ENCODE assay signal across 8 mouse cellular contexts in genomic region chr4:63559127-63559697, GRCm38 (mm10). TPM values are rescaled to one million over a fixed set of nuclear protein-coding genes. Genes with fewer than 3 reads are reported as not detected.
A peak's percentile ranks its signal among the peaks of the same experiment; 100 is the strongest.
DNase-seq lines count a peak whose midpoint lies in the region; ATAC-seq and TF ChIP-seq lines count a peak whose summit lies in the region.

No protein-coding gene starts in this region.

- no peak for DNase-seq in layer of hippocampus, adult 2 months (ENCODE audit: low spot score in 2 of 2)
- DNase-seq in layer of hippocampus, postnatal 36 days = no peak
- no peak for DNase-seq in MN1 (ENCODE audit: low spot score)
- DNase-seq in layer of hippocampus, postnatal 10 days (ENCODE audit: low spot score in 2 of 2) = no peak
- DNase-seq in urinary bladder, postnatal 10 days (ENCODE audit: low spot score) = no peak

- peak overlapping the region; percentile 86 for H3K27ac ChIP-seq in layer of hippocampus, adult 2 months
- peak overlapping the region; percentile 84 for H3K27ac ChIP-seq in brown adipose tissue, adult 24 weeks (replicated peaks; ENCODE audit: low read depth, low read length)
- no peak overlapping the region for H3K27ac ChIP-seq in hindbrain, embryonic 16.5 days (ENCODE audit: low read depth, low read length)
- no peak overlapping the region for H3K27ac ChIP-seq in midbrain, embryonic 15.5 days

- H3K27me3 ChIP-seq in hindbrain, embryonic 16.5 days (replicated peaks; ENCODE audit: control insufficient read depth, insufficient read depth, low read length) = no peaks in the 10 kb centered on the region
- no peaks in the 10 kb centered on the region for H3K27me3 ChIP-seq in midbrain, embryonic 15.5 days (replicated peaks)

- peak overlapping the region; percentile 88 for H3K4me2 ChIP-seq in hindbrain, embryonic 16.5 days (ENCODE audit: low read length)
- peak overlapping the region; percentile 82 for H3K4me2 ChIP-seq in midbrain, embryonic 15.5 days

- H3K9ac ChIP-seq in hindbrain, embryonic 16.5 days (ENCODE audit: low read depth, low read length) = peak overlapping the region; percentile 84
- peak overlapping the region; percentile 63; the same call in 1 of the 2 replicates for H3K9ac ChIP-seq in midbrain, embryonic 15.5 days

- H3K4me1 ChIP-seq in brown adipose tissue, adult 24 weeks (ENCODE audit: control insufficient read depth, insufficient read depth, insufficient read length, low read length) = peaks cover 15% of the 10 kb centered on the region
- 0 out of 2 replicates have a peak, but pooled peaks cover 10% of the 10 kb centered on the region for H3K4me1 ChIP-seq in hindbrain, embryonic 16.5 days (ENCODE audit: control insufficient read depth, insufficient read depth, low read depth, low read length)
- H3K4me1 ChIP-seq in midbrain, embryonic 15.5 days = peaks cover 17% of the 10 kb centered on the region

- no peaks in the 10 kb centered on the region for H3K9me3 ChIP-seq in hindbrain, embryonic 16.5 days (ENCODE audit: control insufficient read depth, low read length)
- no peaks in the 10 kb centered on the region for H3K9me3 ChIP-seq in midbrain, embryonic 15.5 days

- TF ChIP-seq CTCF in layer of hippocampus, adult 2 months (conservative IDR thresholded peaks at IDR 0.05) = no peak

- peaks cover 2% of the 10 kb centered on the region; the same call in 1 of the 2 replicates for H3K36me3 ChIP-seq in hindbrain, embryonic 16.5 days (ENCODE audit: control insufficient read depth, insufficient read depth, low read length)
- no peaks in the 10 kb centered on the region for H3K36me3 ChIP-seq in midbrain, embryonic 15.5 days (replicated peaks)

- WGBS in hindbrain, embryonic 16.5 days = 31% methylated on average over 9 of the region's 9 CpGs
- WGBS in midbrain, embryonic 15.5 days = 32% methylated on average over 9 of the region's 9 CpGs

- H3K4me3 ChIP-seq in layer of hippocampus, adult 2 months = peak overlapping the region; percentile 84
- H3K4me3 ChIP-seq in brown adipose tissue, adult 24 weeks (ENCODE audit: insufficient read depth, low read depth, low read length) = peak overlapping the region; percentile 95
- H3K4me3 ChIP-seq in hindbrain, embryonic 16.5 days (ENCODE audit: low read length) = peak overlapping the region; percentile 71
- H3K4me3 ChIP-seq in midbrain, embryonic 15.5 days = peak overlapping the region; percentile 65

- 0 out of 2 replicates have a peak, but pooled peaks have one; percentile 19 for ATAC-seq in hindbrain, embryonic 16.5 days
- ATAC-seq in midbrain, embryonic 15.5 days (replicated peaks) = peak; percentile 28

RNA-seq across cellular contexts. Expression of gene Tmem268, which starts 0.6 kb away (rescaled TPM):
- 1 to 10 TPM; 5.8 to 8.3 TPM for total RNA-seq in layer of hippocampus, adult 2 months (2021)
- 1 to 10 TPM; 7.1 to 8.4 TPM for total RNA-seq in layer of hippocampus, postnatal 36 days (2021)
- polyA plus RNA-seq in brown adipose tissue, adult 24 weeks (2012; ENCODE audit: insufficient read depth, insufficient read length, missing spikeins) = 13.4 and 16.4 TPM in 2 replicates
- polyA plus RNA-seq in hindbrain, embryonic 16.5 days (2015; fragmentation: Nextera tagmentation; extraction: Ambion mirVana) = 3.8 and 5.1 TPM in 2 replicates
- 3.7 and 4.7 TPM in 2 replicates for polyA plus RNA-seq in midbrain, embryonic 15.5 days (2015; fragmentation: Nextera tagmentation; extraction: Ambion mirVana)
- 1 to 10 TPM; 6.8 to 7.0 TPM for total RNA-seq in layer of hippocampus, postnatal 10 days (2021)

RNA-seq across cellular contexts. Expression of gene Atp6v1g1, which starts 14.6 kb away (rescaled TPM):
- 100 to 1,000 TPM; 119 to 128 TPM for total RNA-seq in layer of hippocampus, adult 2 months (2021)
- total RNA-seq in layer of hippocampus, postnatal 36 days (2021) = 100 to 1,000 TPM; 124 to 125 TPM
- polyA plus RNA-seq in brown adipose tissue, adult 24 weeks (2012; ENCODE audit: insufficient read depth, insufficient read length, missing spikeins) = 179 and 197 TPM in 2 replicates
- 389 and 410 TPM in 2 replicates for polyA plus RNA-seq in hindbrain, embryonic 16.5 days (2015; fragmentation: Nextera tagmentation; extraction: Ambion mirVana)
- polyA plus RNA-seq in midbrain, embryonic 15.5 days (2015; fragmentation: Nextera tagmentation; extraction: Ambion mirVana) = 409 and 410 TPM in 2 replicates
- 100 to 1,000 TPM; 131 to 135 TPM for total RNA-seq in layer of hippocampus, postnatal 10 days (2021)

RNA-seq across cellular contexts. Expression of gene Gm11213, which starts 45.8 kb away (rescaled TPM):
- total RNA-seq in layer of hippocampus, adult 2 months (2021) = not detected
- total RNA-seq in layer of hippocampus, postnatal 36 days (2021) = not detected
- not detected in 2 replicates for polyA plus RNA-seq in brown adipose tissue, adult 24 weeks (2012; ENCODE audit: insufficient read depth, insufficient read length, missing spikeins)
- polyA plus RNA-seq in hindbrain, embryonic 16.5 days (2015; fragmentation: Nextera tagmentation; extraction: Ambion mirVana) = not detected in 2 replicates
- polyA plus RNA-seq in midbrain, embryonic 15.5 days (2015; fragmentation: Nextera tagmentation; extraction: Ambion mirVana) = not detected in 2 replicates
- total RNA-seq in layer of hippocampus, postnatal 10 days (2021) = not detected

Comparison
In these comparisons a context has a peak if more than half of its experiments do, and no peak if none do; other contexts are left out.
1. H3K27ac ChIP-seq: peak in layer of hippocampus, adult 2 months (single experiment) and brown adipose tissue, adult 24 weeks (single experiment); none in hindbrain, embryonic 16.5 days (single experiment) and midbrain, embryonic 15.5 days (single experiment).
2. Peak in every context shown above with its lines, with median percentiles within 50 percentile points of each other: H3K4me3 ChIP-seq.